Mouse (Mus musculus) ES-E14 (cell line): Measurements from ENCODE around the gene Ssu2.

Source experiments
- CHD2 ChIP-seq: IDR thresholded peaks from 2 replicates; pipeline ENCODE4 v1.6.1; 2014; ENCODE audit warnings: mild to moderate bottlenecking, low read depth, low read length, inconsistent platforms
- HCFC1 ChIP-seq: IDR thresholded peaks from 2 replicates; pipeline ENCODE4 v1.6.1; 2012; ENCODE audit warnings: low read length, inconsistent platforms, borderline replicate concordance; ENCODE audit not compliant: insufficient read depth
- ZC3H11A ChIP-seq: IDR thresholded peaks from 2 replicates; pipeline ENCODE4 v1.6.1; 2012; ENCODE audit warnings: low read depth, mild to moderate bottlenecking, inconsistent platforms, low read length, borderline replicate concordance
- ZNF384 ChIP-seq: IDR thresholded peaks from 2 replicates; pipeline ENCODE4 v1.6.1; 2012; ENCODE audit warnings: low read depth, low read length, inconsistent platforms

DNA sequence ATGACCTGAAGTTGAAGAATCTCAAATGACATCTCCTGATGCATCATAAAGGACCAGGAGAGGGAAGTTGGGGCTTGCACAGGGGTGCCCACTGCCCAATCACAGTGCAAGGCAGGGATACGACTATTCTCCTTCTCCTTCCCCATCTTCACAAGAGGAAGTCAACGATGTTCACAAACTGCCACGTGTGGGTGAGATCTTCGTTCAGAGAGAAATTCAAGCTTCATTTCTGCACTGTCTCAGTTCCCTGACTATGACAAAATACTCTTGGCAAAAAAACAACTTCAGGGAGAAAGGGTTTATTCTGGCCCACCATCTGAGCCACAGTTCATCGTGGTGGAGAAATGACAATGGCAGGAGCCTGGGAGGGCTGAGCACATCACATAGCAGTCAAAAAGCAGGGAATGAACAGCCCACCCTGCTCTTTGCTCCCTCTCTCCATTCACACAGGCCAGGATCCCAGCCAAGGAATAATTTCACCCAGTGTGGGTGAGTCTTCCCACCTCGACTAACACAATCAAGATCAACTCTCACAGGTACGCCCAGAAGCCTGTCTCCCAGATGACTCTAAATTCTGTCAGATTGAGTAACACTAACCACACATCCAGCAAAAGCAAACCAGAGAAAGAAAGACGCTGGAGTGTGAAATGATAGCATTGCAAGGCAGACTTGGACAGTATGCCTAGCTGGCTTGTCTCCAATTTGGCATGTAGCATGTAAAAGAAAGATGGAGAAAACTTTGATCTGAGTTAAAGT, 36.1 kb upstream of the Ssu2 start:
- no peak for TF ChIP-seq CHD2
- TF ChIP-seq ZC3H11A: no peak
- TF ChIP-seq HCFC1: no peak
- TF ChIP-seq ZNF384: no peak
